Mouse (Mus musculus) MEL (cell line): ENCODE data around the gene Capn12.

Source experiments
- CHD1 ChIP-seq: IDR thresholded peaks from 2 replicates; pipeline ENCODE4 v1.6.1; 2012; ENCODE audit warnings: low read depth, mild to moderate bottlenecking, inconsistent platforms, low read length, improper control_type of control experiment
- CHD2 ChIP-seq: IDR thresholded peaks from 2 replicates; pipeline ENCODE4 v1.6.1; 2011; ENCODE audit warnings: low read length, improper control_type of control experiment
- CTCF ChIP-seq, 3 experiments: IDR thresholded peaks in 2 of 3; conservative IDR thresholded peaks in 1 of 3; 2 replicates each; pipeline ENCODE4 v1.5.1; 2011 to 2012; ENCODE audit warnings: low read length in 3 of 3, low read depth in 2 of 3, mild to moderate bottlenecking in 2 of 3, improper control_type of control experiment in 1 of 3, inconsistent platforms in 1 of 3, mixed read lengths in 1 of 3, moderate library complexity in 1 of 3; ENCODE audit not compliant: control insufficient read depth in 1 of 3, insufficient read depth in 1 of 3, poor library complexity in 1 of 3, severe bottlenecking in 1 of 3
- GATA1 ChIP-seq: IDR thresholded peaks from 2 replicates; pipeline ENCODE4 v1.6.1; 2011; ENCODE audit warnings: low read depth, low read length, improper control_type of control experiment
- MAFK ChIP-seq: IDR thresholded peaks from 2 replicates; pipeline ENCODE4 v1.6.1; 2011; ENCODE audit warnings: low read depth, mild to moderate bottlenecking, low read length, improper control_type of control experiment, borderline replicate concordance
- MAX ChIP-seq: IDR thresholded peaks from 2 replicates; pipeline ENCODE4 v1.6.1; 2011; ENCODE audit warnings: low read length, improper control_type of control experiment
- MYB ChIP-seq: IDR thresholded peaks from 2 replicates; pipeline ENCODE4 v1.6.1; 2011; ENCODE audit warnings: mild to moderate bottlenecking, low read depth, low read length, improper control_type of control experiment
- MYC ChIP-seq: IDR thresholded peaks from 2 replicates; pipeline ENCODE4 v1.6.1; 2011; ENCODE audit warnings: low read depth, mild to moderate bottlenecking, low read length, improper control_type of control experiment, moderate library complexity
- POLR2A ChIP-seq, 2 experiments: IDR thresholded peaks; 2 replicates each; pipeline ENCODE4 v1.6.1; 2011 to 2012; ENCODE audit warnings: low read length in 2 of 2, mild to moderate bottlenecking in 2 of 2, control low read depth in 1 of 2, improper control_type of control experiment in 1 of 2, low read depth in 1 of 2, moderate library complexity in 1 of 2; ENCODE audit not compliant: control insufficient read depth in 1 of 2, insufficient read depth in 1 of 2, poor library complexity in 1 of 2
- POLR2AphosphoS2 ChIP-seq: IDR thresholded peaks from 2 replicates; pipeline ENCODE4 v1.6.1; 2011; ENCODE audit warnings: low read length, improper control_type of control experiment
- POLR2AphosphoS5 ChIP-seq: IDR thresholded peaks from 2 replicates; pipeline ENCODE4 v1.6.1; 2012; ENCODE audit warnings: low read depth, borderline replicate concordance, mild to moderate bottlenecking, inconsistent platforms, low read length, moderate library complexity, mixed read lengths
- RCOR1 ChIP-seq: IDR thresholded peaks from 2 replicates; pipeline ENCODE4 v1.6.1; 2012; ENCODE audit warnings: low read depth, mild to moderate bottlenecking, inconsistent platforms, low read length, improper control_type of control experiment
- USF2 ChIP-seq, 2 experiments: IDR thresholded peaks; 2 replicates each; pipeline ENCODE4 v1.6.1; 2011 to 2012; ENCODE audit warnings: improper control_type of control experiment in 2 of 2, low read length in 2 of 2, borderline replicate concordance in 1 of 2, inconsistent platforms in 1 of 2, low read depth in 1 of 2, mild to moderate bottlenecking in 1 of 2; ENCODE audit not compliant: insufficient read depth in 1 of 2
- ZC3H11A ChIP-seq: IDR thresholded peaks from 2 replicates; pipeline ENCODE4 v1.6.1; 2012; ENCODE audit warnings: low read depth, mild to moderate bottlenecking, inconsistent platforms, low read length, improper control_type of control experiment

GRCm38 (mm10) chr7:28902180-28902579, 21.0 kb downstream of the Capn12 start:
- TF ChIP-seq GATA1 (no peak), CTCF (IDR thresholded peaks at IDR 0.05 in 2 of 3, conservative IDR thresholded peaks at IDR 0.05 in 1 of 3; ENCODE audit: control insufficient read depth in 1 of 3, insufficient read depth in 1 of 3, low read depth in 2 of 3, low read length in 3 of 3, poor library complexity in 1 of 3, severe bottlenecking in 1 of 3) (no peak), POLR2AphosphoS5 (no peak), POLR2AphosphoS2 (no peak), RCOR1 (no peak), USF2 (IDR thresholded peaks at IDR 0.05; ENCODE audit: borderline replicate concordance in 1 of 2, insufficient read depth in 1 of 2, low read depth in 1 of 2, low read length in 2 of 2) (no peak), MYC (no peak), MAFK (no peak), ZC3H11A (no peak), MAX (no peak), POLR2A (IDR thresholded peaks at IDR 0.05; ENCODE audit: control insufficient read depth in 1 of 2, insufficient read depth in 1 of 2, low read depth in 1 of 2, low read length in 2 of 2, poor library complexity in 1 of 2) (no peak), CHD2 (no peak), CHD1 (no peak), MYB (no peak)
